Mouse (Mus musculus) limb, embryonic 11.5 days (tissue): ENCODE data around the gene Bco2. TPM values are rescaled to one million over a fixed set of nuclear protein-coding genes. Genes with fewer than 3 reads are reported as not detected.

Source experiments
- ATAC-seq: fragments of 200-750 bp; cut with Nextera tagmentation; 2 replicates; pipeline ENCODE4 v1.8.0; 2017; ENCODE audit warnings: low read depth; ENCODE audit not compliant: insufficient number of reproducible peaks, low FRiP score, low TSS enrichment
- DNase-seq: peaks from one replicate; pipeline ENCODE4 v3.0.0-alpha.2; 2015; ENCODE audit warnings: low spot score
- H3K27ac ChIP-seq: fragments of 300-500 bp; sonication (generic); replicated peaks from 2 replicates; pipeline ENCODE4 v1.5.1; 2014; ENCODE audit warnings: low read depth, mild to moderate bottlenecking, low read length
- H3K27me3 ChIP-seq: fragments of 300-500 bp; sonication (generic); 2 replicates; pipeline ENCODE4 v1.6.1; 2014; ENCODE audit warnings: mild to moderate bottlenecking, low read length, mixed read lengths; ENCODE audit not compliant: control insufficient read depth, insufficient read depth
- H3K36me3 ChIP-seq: fragments of 300-500 bp; sonication (generic); 2 replicates; pipeline ENCODE4 v1.6.1; 2014; ENCODE audit warnings: mild to moderate bottlenecking, low read length, moderate library complexity, mixed read lengths; ENCODE audit not compliant: control insufficient read depth, insufficient read depth
- H3K4me1 ChIP-seq: fragments of 300-500 bp; sonication (generic); 2 replicates; pipeline ENCODE4 v1.6.1; 2014; ENCODE audit warnings: low read length, mixed read lengths; ENCODE audit not compliant: control insufficient read depth, insufficient read depth
- H3K4me2 ChIP-seq: fragments of 300-500 bp; sonication (generic); 2 replicates; pipeline ENCODE4 v1.6.1; 2014; ENCODE audit warnings: low read depth, mild to moderate bottlenecking, moderate library complexity; ENCODE audit not compliant: severe bottlenecking
- H3K4me3 ChIP-seq: fragments of 300-500 bp; sonication (generic); 2 replicates; pipeline ENCODE4 v1.5.1; 2014; ENCODE audit warnings: low read depth, low read length
- H3K9ac ChIP-seq: fragments of 300-500 bp; sonication (generic); 2 replicates; pipeline ENCODE4 v1.6.1; 2014; ENCODE audit warnings: mild to moderate bottlenecking, low read length
- H3K9me3 ChIP-seq: fragments of 300-500 bp; sonication (generic); 2 replicates; pipeline ENCODE4 v1.6.1; 2016; ENCODE audit warnings: low read length; ENCODE audit not compliant: control insufficient read depth
- WGBS: fragments of 180-500 bp; shearing (Covaris S2); extraction: QIAGEN DNeasy Blood & Tissue Kit; methylation state at CpG from one replicate; pipeline ENCODE4 v1.1.7; 2014; 5-methylcytosine and 5-hydroxymethylcytosine counted together
- polyA plus RNA-seq: library from polyadenylated mRNA; unstranded; fragments of >200 nt; fragmentation: Nextera tagmentation; extraction: Ambion mirVana; gene quantifications from 2 replicates; pipeline ENCODE4 v1.2.1, GENCODE M21; 2014

Bco2 gene
- polyA plus RNA-seq, 1 experiment from 2014 or later: 0.16 TPM

- no peaks in the 10 kb centered on the region for H3K9me3 ChIP-seq
- H3K4me3 ChIP-seq: no peak overlapping the region
- H3K27me3 ChIP-seq: no peaks in the 10 kb centered on the region
- no peak overlapping the region for H3K9ac ChIP-seq
- H3K4me2 ChIP-seq: no peak overlapping the region
- WGBS: 86% methylated on average over 4 of the region's 4 CpGs
- no peak for ATAC-seq
- no peak overlapping the region for H3K27ac ChIP-seq
- H3K4me1 ChIP-seq: no peaks in the 10 kb centered on the region
- DNase-seq: no peak
- no peaks in the 10 kb centered on the region for H3K36me3 ChIP-seq
Observed at GRCm38 (mm10) chr9:50567372-50567771, 12.4 kb upstream of the Bco2 start.

- 88% methylated on average over 4 of the region's 4 CpGs for WGBS
- ATAC-seq (no peak), DNase-seq (no peak)
Observed at GRCm38 (mm10) chr9:50565940-50566339, 11.0 kb upstream of the Bco2 start.

GRCm38 (mm10) chr9:50565173-50565572, 10.2 kb upstream of the Bco2 start:
- H3K4me3 ChIP-seq: no peak overlapping the region
- WGBS: 84% methylated on average over 7 of the region's 7 CpGs
- no peak overlapping the region for H3K9ac ChIP-seq
- H3K4me2 ChIP-seq: no peak overlapping the region
- ATAC-seq: no peak
- no peaks in the 10 kb centered on the region for H3K9me3 ChIP-seq
- no peak for DNase-seq
- H3K27ac ChIP-seq: no peak overlapping the region
- no peaks in the 10 kb centered on the region for H3K4me1 ChIP-seq
- H3K36me3 ChIP-seq: no peaks in the 10 kb centered on the region
- H3K27me3 ChIP-seq: no peaks in the 10 kb centered on the region

More at GRCm38 (mm10) chr9:50565940-50566339, 11.0 kb upstream of the Bco2 start:
- H3K9me3 ChIP-seq: no peaks in the 10 kb centered on the region
- no peak overlapping the region for H3K4me2 ChIP-seq
- H3K4me1 ChIP-seq: no peaks in the 10 kb centered on the region
- H3K4me3 ChIP-seq: no peak overlapping the region
- H3K27ac ChIP-seq: no peak overlapping the region
- no peaks in the 10 kb centered on the region for H3K27me3 ChIP-seq
- H3K36me3 ChIP-seq: no peaks in the 10 kb centered on the region
- no peak overlapping the region for H3K9ac ChIP-seq

GRCm38 (mm10) chr9:50561918-50562360, 7.0 kb upstream of the Bco2 start:
- Histone ChIP-seq H3K27me3 (no peaks in the 10 kb centered on the region), H3K4me1 (no peaks in the 10 kb centered on the region), H3K9ac (no peak overlapping the region), H3K4me2 (no peak overlapping the region), H3K27ac (no peak overlapping the region), H3K4me3 (no peak overlapping the region), H3K36me3 (no peaks in the 10 kb centered on the region), H3K9me3 (no peaks in the 10 kb centered on the region)
- ATAC-seq (no peak), DNase-seq (no peak)
- 80% methylated on average over 2 of the region's 2 CpGs for WGBS

GRCm38 (mm10) chr9:50561145-50561917, 6.3 kb upstream of the Bco2 start, which contains the start of gene Tex12:
Gene Tex12, minus strand, starts transcription at chr9:50561325.
- whole genome bisulfite sequencing: 86% methylated on average over 38 of the region's 38 CpGs
- Histone ChIP-seq H3K4me1 (no peaks in the 10 kb centered on the region), H3K36me3 (no peaks in the 10 kb centered on the region), H3K9me3 (no peaks in the 10 kb centered on the region), H3K27ac (no peak within 1 kb of the TSS), H3K9ac (no peak within 1 kb of the TSS), H3K27me3 (no peaks in the 10 kb centered on the region), H3K4me3 (no peak within 1 kb of the TSS), H3K4me2 (no peak within 1 kb of the TSS)
- no peak for DNase-seq
- no peak for ATAC-seq

- Histone ChIP-seq H3K27me3 (no peaks in the 10 kb centered on the region), H3K4me3 (no peak within 1 kb of the TSS), H3K4me1 (no peaks in the 10 kb centered on the region), H3K9ac (no peak within 1 kb of the TSS), H3K4me2 (0 out of 2 replicates have a peak within 1 kb of the TSS, but pooled peaks have one; percentile 8), H3K36me3 (no peaks in the 10 kb centered on the region), H3K27ac (no peak within 1 kb of the TSS), H3K9me3 (no peaks in the 10 kb centered on the region)
- DNase-seq (peak; percentile 26), ATAC-seq (no peak)
- 31% methylated on average over 12 of the region's 12 CpGs for WGBS
Observed at GRCm38 (mm10) chr9:50554241-50555093, 514 bp downstream of the Bco2 start, which contains the start of gene Il18. Gene Il18, plus strand, starts transcription at chr9:50554827.

GRCm38 (mm10) chr9:50553547-50553946, 1.4 kb downstream of the Bco2 start:
- Histone ChIP-seq H3K9me3 (no peaks in the 10 kb centered on the region), H3K4me2 (no peak overlapping the region), H3K9ac (no peak overlapping the region), H3K4me1 (no peaks in the 10 kb centered on the region), H3K27ac (no peak overlapping the region), H3K4me3 (no peak overlapping the region), H3K27me3 (no peaks in the 10 kb centered on the region), H3K36me3 (no peaks in the 10 kb centered on the region)
- ATAC-seq: no peak
- WGBS: 80% methylated on average over 2 of the region's 2 CpGs
- DNase-seq: no peak

GRCm38 (mm10) chr9:50552206-50552605, 2.8 kb downstream of the Bco2 start:
- DNase-seq (no peak), ATAC-seq (no peak)
- WGBS: 78% methylated on average over 5 of the region's 5 CpGs
- H3K9ac ChIP-seq: no peak overlapping the region
- H3K27me3 ChIP-seq: no peaks in the 10 kb centered on the region
- no peak overlapping the region for H3K27ac ChIP-seq
- H3K4me2 ChIP-seq: no peak overlapping the region
- H3K36me3 ChIP-seq: no peaks in the 10 kb centered on the region
- H3K9me3 ChIP-seq: no peaks in the 10 kb centered on the region
- H3K4me3 ChIP-seq: no peak overlapping the region
- H3K4me1 ChIP-seq: no peaks in the 10 kb centered on the region
